Mouse (Mus musculus): ENCODE measurements around the gene Dbn1. TPM values are rescaled to one million over a fixed set of nuclear protein-coding genes. Genes with fewer than 3 reads are reported as not detected.

Dbn1 gene
- polyA plus RNA-seq, 1 experiment from 2014 or later: 792 TPM

DNA sequence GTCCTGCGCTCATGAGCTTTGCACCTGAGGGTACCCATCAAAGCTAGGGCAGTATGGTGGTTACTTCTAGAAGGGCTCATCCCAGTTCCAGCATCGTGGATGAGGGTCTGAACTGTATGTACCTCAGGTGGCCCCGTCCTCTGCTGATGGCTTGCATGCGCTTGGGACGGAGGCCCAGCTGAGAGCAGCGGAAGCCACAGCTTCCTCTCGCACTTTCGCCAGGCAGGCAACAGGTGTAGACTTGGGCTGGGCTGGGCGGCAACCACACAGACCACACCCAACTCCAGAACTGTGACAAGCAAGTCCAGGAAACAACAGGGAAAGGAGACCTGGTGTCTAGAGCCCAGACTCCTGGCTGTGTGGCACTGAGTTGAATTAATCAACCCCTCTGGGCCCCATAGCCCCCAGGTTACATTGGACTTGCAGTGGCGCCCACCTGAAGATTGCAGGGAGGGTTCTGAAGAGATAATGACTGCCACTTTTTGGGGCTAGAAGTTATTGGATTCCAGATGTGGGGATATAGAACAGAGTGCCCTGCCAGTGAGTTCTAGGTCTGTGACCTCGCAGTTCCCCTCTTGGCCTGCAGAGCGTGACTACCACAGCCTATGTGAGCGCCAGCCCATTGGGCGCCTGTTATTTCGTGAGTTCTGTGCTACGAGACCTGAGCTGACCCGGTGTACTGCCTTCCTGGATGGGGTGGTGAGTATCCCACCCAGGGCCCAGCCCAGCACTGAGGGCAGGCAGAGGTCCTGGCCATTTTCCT is 38.1 kb downstream of the Dbn1 start:
- Histone ChIP-seq H3K4me1 (replicated peaks; ENCODE audit: control insufficient read depth, insufficient read depth, low read length) (peaks cover 23% of the 10 kb centered on the region), H3K27me3 (replicated peaks; ENCODE audit: control insufficient read depth, insufficient read depth, low read length) (no peaks in the 10 kb centered on the region), H3K9ac (replicated peaks; ENCODE audit: low read depth, low read length) (no peak overlapping the region), H3K27ac (ENCODE audit: low read length) (no peak overlapping the region), H3K4me3 (replicated peaks; ENCODE audit: low read length) (no peak overlapping the region), H3K36me3 (ENCODE audit: control insufficient read depth, insufficient read depth) (peaks cover 15% of the 10 kb centered on the region), H3K4me2 (ENCODE audit: low read length) (no peak overlapping the region), H3K9me3 (ENCODE audit: control insufficient read depth, low read length) (no peaks in the 10 kb centered on the region)
- WGBS: 89% methylated on average over 17 of the region's 17 CpGs
- ATAC-seq: no peak

DNA sequence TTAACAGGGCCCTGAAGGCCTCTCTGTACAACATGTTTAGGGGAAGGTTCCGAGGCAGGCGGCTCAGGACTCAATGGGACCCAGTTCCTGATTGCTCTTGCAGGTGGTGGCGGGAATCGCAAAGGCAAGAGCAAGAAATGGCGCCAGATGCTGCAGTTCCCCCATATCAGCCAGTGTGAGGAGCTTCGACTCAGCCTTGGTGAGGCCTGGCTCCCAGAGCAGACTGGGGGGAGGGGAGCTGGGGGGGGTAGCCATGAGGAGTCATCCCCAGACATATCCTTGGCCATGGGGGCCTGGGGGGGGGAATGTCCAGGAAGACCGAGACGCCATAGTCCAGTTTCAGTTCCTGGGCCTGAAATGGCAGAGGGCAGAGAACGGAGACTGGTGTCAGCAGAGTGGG is 38.7 kb downstream of the Dbn1 start:
- H3K4me3 ChIP-seq (replicated peaks; ENCODE audit: low read length): no peak overlapping the region
- no peak overlapping the region for H3K9ac ChIP-seq (replicated peaks; ENCODE audit: low read depth, low read length)
- H3K27me3 ChIP-seq (replicated peaks; ENCODE audit: control insufficient read depth, insufficient read depth, low read length): no peaks in the 10 kb centered on the region
- H3K36me3 ChIP-seq (ENCODE audit: control insufficient read depth, insufficient read depth): peaks cover 14% of the 10 kb centered on the region
- peaks cover 23% of the 10 kb centered on the region for H3K4me1 ChIP-seq (replicated peaks; ENCODE audit: control insufficient read depth, insufficient read depth, low read length)
- no peak overlapping the region for H3K4me2 ChIP-seq (ENCODE audit: low read length)
- 92% methylated on average over 9 of the region's 9 CpGs for WGBS
- no peaks in the 10 kb centered on the region for H3K9me3 ChIP-seq (ENCODE audit: control insufficient read depth, low read length)
- H3K27ac ChIP-seq (ENCODE audit: low read length): no peak overlapping the region
- ATAC-seq: no peak

DNA sequence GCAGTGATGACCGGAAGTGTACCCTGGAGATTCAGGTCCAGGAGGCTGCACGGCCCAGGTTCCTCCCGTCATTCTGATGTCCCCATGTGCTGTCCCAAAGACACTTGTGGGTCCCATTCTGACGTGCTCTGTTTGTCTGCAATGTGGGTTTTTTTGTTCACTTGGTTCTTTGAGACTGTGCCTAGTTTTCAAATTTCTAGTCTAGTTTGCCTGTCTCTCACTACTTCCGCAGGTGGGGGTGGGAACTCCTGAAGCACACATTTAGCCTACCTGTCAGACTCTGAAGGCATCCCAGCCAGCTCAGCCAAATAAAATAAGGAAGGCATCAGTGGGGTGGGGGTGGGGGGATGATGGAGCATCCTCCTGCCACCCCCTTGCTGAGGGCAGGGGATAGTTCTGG is 39.8 kb downstream of the Dbn1 start:
- no peak for ATAC-seq
- H3K4me2 ChIP-seq (ENCODE audit: low read length): no peak overlapping the region
- 92% methylated on average over 5 of the region's 5 CpGs for WGBS
- H3K27me3 ChIP-seq (replicated peaks; ENCODE audit: control insufficient read depth, insufficient read depth, low read length): no peaks in the 10 kb centered on the region
- peaks cover 29% of the 10 kb centered on the region for H3K4me1 ChIP-seq (replicated peaks; ENCODE audit: control insufficient read depth, insufficient read depth, low read length)
- no peak overlapping the region for H3K27ac ChIP-seq (ENCODE audit: low read length)
- no peak overlapping the region for H3K9ac ChIP-seq (replicated peaks; ENCODE audit: low read depth, low read length)
- no peaks in the 10 kb centered on the region for H3K9me3 ChIP-seq (ENCODE audit: control insufficient read depth, low read length)
- H3K4me3 ChIP-seq (replicated peaks; ENCODE audit: low read length): no peak overlapping the region
- H3K36me3 ChIP-seq (ENCODE audit: control insufficient read depth, insufficient read depth): peaks cover 14% of the 10 kb centered on the region

DNA sequence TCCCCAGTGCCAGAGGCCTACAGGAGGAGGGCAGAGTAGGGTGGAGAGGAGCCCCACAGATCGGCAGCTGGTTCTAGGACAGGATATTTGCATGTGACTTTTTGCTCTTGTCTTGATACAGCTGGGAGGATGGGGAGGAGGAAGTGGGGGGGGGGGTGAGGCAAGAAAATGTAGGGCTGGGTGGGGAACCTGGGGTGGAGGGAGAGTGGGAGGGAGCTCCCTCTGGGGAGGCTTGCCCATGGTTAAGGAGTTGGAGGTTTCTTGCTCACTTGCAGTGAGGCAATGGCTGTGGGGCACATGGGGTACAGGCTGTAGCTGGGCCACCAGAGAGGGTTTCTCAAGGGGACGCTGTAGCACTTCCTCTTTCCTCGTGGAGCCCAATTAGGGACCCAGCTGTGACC is 40.4 kb downstream of the Dbn1 start:
- no peak overlapping the region for H3K9ac ChIP-seq (replicated peaks; ENCODE audit: low read depth, low read length)

DNA sequence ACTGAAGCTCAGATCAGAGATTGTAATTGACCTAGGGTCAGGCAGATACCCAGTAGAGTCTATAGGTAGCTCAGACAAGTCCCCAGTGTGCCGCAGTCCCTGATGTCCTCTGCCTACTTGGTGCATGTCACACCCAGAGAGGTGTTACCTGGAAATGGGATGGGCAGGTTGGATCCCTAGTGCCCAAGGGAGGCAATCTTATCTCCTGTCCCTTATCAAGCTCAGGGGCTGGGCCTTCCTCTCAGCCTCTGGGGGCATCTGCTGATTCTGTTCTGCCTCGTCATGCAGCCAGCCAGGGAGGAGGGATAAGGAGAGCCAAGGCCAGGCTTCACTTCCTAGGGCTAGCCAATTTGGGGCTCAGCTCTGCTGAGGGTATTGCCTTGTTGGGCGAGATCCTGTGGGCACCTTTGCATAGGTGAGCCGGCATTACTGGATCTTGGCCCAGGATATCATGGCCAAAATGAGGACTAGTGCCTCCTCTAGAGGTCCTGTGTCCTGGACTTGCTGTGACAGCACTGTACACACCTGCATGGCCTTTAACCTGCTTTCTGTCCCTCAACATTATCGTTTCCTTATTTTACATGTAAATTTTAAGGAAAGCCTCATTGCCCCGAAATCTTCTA is 41.3 kb downstream of the Dbn1 start:
- ATAC-seq: no peak
- no peaks in the 10 kb centered on the region for H3K36me3 ChIP-seq (ENCODE audit: control insufficient read depth, insufficient read depth)
- no peak overlapping the region for H3K27ac ChIP-seq (ENCODE audit: low read length)
- H3K9me3 ChIP-seq (ENCODE audit: control insufficient read depth, low read length): no peaks in the 10 kb centered on the region
- H3K4me1 ChIP-seq (replicated peaks; ENCODE audit: control insufficient read depth, insufficient read depth, low read length): peaks cover 29% of the 10 kb centered on the region
- no peak overlapping the region; the same call in 1 of the 2 replicates for H3K4me3 ChIP-seq (replicated peaks; ENCODE audit: low read length)
- 82% methylated on average over 6 of the region's 6 CpGs for WGBS
- peak overlapping the region; percentile 82 for H3K4me2 ChIP-seq (ENCODE audit: low read length)
- H3K9ac ChIP-seq (replicated peaks; ENCODE audit: low read depth, low read length): no peak overlapping the region
- H3K27me3 ChIP-seq (replicated peaks; ENCODE audit: control insufficient read depth, insufficient read depth, low read length): no peaks in the 10 kb centered on the region

More for the DNA sequence above, 40.4 kb downstream of the Dbn1 start:
- 76% methylated on average over 3 of the region's 3 CpGs for WGBS
- Histone ChIP-seq H3K27ac (ENCODE audit: low read length) (no peak overlapping the region), H3K9me3 (ENCODE audit: control insufficient read depth, low read length) (no peaks in the 10 kb centered on the region), H3K36me3 (ENCODE audit: control insufficient read depth, insufficient read depth) (peaks cover 9% of the 10 kb centered on the region), H3K4me3 (replicated peaks; ENCODE audit: low read length) (no peak overlapping the region), H3K4me2 (ENCODE audit: low read length) (no peak overlapping the region), H3K4me1 (replicated peaks; ENCODE audit: control insufficient read depth, insufficient read depth, low read length) (peaks cover 29% of the 10 kb centered on the region), H3K27me3 (replicated peaks; ENCODE audit: control insufficient read depth, insufficient read depth, low read length) (no peaks in the 10 kb centered on the region)
- ATAC-seq: no peak

DNA sequence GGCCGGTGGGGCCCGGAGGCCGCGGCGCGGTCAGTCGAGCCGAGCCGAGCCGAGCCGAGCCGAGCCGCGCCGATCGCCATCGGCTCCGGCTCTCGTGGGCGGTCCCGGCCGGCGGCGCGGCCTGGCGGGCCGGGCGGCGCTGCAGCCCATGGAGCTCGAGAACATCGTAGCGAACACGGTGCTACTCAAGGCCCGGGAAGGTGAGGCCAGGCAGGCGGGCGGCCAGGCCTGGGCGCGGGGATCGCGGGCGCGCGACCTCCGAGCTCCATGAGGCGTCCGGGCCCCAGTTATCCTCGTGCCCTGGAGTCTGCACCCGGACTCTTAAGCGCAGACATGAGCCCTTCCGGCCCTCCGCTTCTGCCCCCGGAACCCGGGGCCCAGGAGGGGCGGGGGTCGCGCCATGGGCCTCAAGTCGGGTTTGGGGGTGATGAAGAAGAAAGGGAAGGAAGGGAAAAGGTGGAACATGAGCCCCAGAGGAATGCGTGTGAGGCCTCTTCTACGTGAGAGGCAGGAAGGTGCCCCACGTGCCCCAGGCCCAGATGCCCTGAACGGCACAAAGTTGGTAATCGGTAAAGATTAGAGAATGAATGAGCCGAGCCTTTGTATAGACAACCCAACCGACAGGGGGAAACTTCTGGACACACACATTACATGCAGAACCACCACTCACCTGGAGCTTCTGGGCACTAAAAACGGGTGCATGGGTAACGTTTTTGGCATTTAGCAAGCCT is 42.4 kb downstream of the Dbn1 start:
- Histone ChIP-seq H3K4me2 (ENCODE audit: low read length) (peak overlapping the region; percentile 82), H3K36me3 (ENCODE audit: control insufficient read depth, insufficient read depth) (no peaks in the 10 kb centered on the region), H3K9me3 (ENCODE audit: control insufficient read depth, low read length) (no peaks in the 10 kb centered on the region), H3K4me1 (replicated peaks; ENCODE audit: control insufficient read depth, insufficient read depth, low read length) (peaks cover 29% of the 10 kb centered on the region), H3K9ac (replicated peaks; ENCODE audit: low read depth, low read length) (peak overlapping the region; percentile 92), H3K27ac (ENCODE audit: low read length) (peak overlapping the region; percentile 82), H3K27me3 (replicated peaks; ENCODE audit: control insufficient read depth, insufficient read depth, low read length) (no peaks in the 10 kb centered on the region), H3K4me3 (replicated peaks; ENCODE audit: low read length) (peak overlapping the region; percentile 81)
- under 1% methylated on average over 49 of the region's 66 CpGs for WGBS
- no peak; the same call in none of the 2 replicates for ATAC-seq

DNA sequence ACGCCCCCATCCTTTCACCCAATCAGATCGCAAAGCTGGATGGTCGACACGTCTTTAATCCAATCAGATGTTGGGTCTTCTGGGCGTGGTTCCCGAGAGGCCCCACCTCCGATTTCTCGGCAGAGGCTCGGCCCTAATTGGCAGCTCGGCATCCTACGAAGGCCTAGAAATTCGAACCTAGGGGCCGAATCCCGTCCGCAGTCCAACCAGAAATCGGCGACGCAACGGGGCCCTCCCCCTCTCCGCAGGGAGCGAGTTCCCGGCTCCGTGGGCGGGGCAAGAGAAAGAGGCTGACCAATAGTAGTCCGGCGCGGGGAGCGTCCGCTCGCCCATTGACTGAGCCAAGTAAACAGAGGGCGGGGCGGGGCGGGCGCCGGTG is 43.0 kb downstream of the Dbn1 start, which contains the start of gene Grk6:
Gene Grk6 (plus strand): TSS at position 136 of the 379 bp plus-strand sequence.
- no peaks in the 10 kb centered on the region for H3K27me3 ChIP-seq (replicated peaks; ENCODE audit: control insufficient read depth, insufficient read depth, low read length)
- peaks cover 29% of the 10 kb centered on the region for H3K4me1 ChIP-seq (replicated peaks; ENCODE audit: control insufficient read depth, insufficient read depth, low read length)
- H3K9ac ChIP-seq (replicated peaks; ENCODE audit: low read depth, low read length): peak within 1 kb of the TSS; percentile 92
- ATAC-seq: peak; percentile 96
- no peaks in the 10 kb centered on the region for H3K9me3 ChIP-seq (ENCODE audit: control insufficient read depth, low read length)
- H3K36me3 ChIP-seq (ENCODE audit: control insufficient read depth, insufficient read depth): no peaks in the 10 kb centered on the region
- peak within 1 kb of the TSS; percentile 81 for H3K4me3 ChIP-seq (replicated peaks; ENCODE audit: low read length)
- peak within 1 kb of the TSS; percentile 96 for H3K27ac ChIP-seq (ENCODE audit: low read length)
- peak within 1 kb of the TSS; percentile 82 for H3K4me2 ChIP-seq (ENCODE audit: low read length)
- WGBS: 0% methylated on average over 26 of the region's 35 CpGs

DNA sequence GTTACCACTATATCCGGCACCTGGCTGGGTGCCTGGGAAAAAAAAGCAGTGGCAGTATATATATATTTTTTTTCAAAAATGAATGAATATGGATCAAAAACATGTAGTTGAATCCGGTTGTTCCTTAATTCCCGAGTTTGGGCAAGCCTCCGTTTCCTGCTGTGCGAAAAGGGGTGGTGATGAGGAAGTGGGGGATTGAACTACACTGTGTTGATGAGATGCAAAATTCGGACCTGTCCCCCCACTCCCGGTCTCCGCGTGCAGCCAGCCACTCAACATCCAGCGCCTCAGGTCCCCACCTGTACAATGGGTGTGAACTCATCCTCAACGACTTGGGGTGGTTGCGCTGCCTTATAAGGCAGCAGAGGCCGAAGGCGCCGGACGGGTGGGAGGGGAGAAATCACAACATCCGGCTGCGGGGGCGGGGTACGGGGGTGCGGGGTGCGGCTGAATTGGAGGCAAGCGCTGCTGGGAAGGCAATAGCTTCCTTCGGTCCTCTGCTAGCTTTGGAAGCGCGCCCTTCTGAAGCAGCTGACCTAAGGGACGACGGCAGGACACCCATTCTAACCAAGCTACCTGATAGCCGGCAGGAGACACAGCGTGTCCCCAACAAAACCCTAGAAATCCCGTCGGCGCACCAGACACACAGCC is 43.5 kb downstream of the Dbn1 start:
- Histone ChIP-seq H3K9me3 (ENCODE audit: control insufficient read depth, low read length) (no peaks in the 10 kb centered on the region), H3K4me3 (replicated peaks; ENCODE audit: low read length) (peak overlapping the region; percentile 81), H3K27ac (ENCODE audit: low read length) (peak overlapping the region; percentile 96), H3K4me1 (replicated peaks; ENCODE audit: control insufficient read depth, insufficient read depth, low read length) (peaks cover 29% of the 10 kb centered on the region), H3K9ac (replicated peaks; ENCODE audit: low read depth, low read length) (peak overlapping the region; percentile 67), H3K36me3 (ENCODE audit: control insufficient read depth, insufficient read depth) (no peaks in the 10 kb centered on the region), H3K27me3 (replicated peaks; ENCODE audit: control insufficient read depth, insufficient read depth, low read length) (no peaks in the 10 kb centered on the region), H3K4me2 (ENCODE audit: low read length) (peak overlapping the region; percentile 65)
- under 1% methylated on average over 31 of the region's 33 CpGs for WGBS
- ATAC-seq: peak; percentile 72
